Mouse (Mus musculus) G1E-ER4 (cell line): ENCODE data around the gene Trex1. TPM values are rescaled to one million over a fixed set of nuclear protein-coding genes. Genes with fewer than 3 reads are reported as not detected.

ENCODE experiments used
- GATA1 ChIP-seq: IDR thresholded peaks from one replicate; pipeline ENCODE4 v1.8.0; 2012; ENCODE audit warnings: low read length, inconsistent platforms
- polyA plus RNA-seq: library from polyadenylated mRNA; stranded (reverse); fragments of >175 nt; gene quantifications from 2 replicates; pipeline ENCODE4 v1.2.3, GENCODE M21; 2012

The Trex1 gene
- polyA plus RNA-seq, 1 experiment: 15.1 TPM

DNA sequence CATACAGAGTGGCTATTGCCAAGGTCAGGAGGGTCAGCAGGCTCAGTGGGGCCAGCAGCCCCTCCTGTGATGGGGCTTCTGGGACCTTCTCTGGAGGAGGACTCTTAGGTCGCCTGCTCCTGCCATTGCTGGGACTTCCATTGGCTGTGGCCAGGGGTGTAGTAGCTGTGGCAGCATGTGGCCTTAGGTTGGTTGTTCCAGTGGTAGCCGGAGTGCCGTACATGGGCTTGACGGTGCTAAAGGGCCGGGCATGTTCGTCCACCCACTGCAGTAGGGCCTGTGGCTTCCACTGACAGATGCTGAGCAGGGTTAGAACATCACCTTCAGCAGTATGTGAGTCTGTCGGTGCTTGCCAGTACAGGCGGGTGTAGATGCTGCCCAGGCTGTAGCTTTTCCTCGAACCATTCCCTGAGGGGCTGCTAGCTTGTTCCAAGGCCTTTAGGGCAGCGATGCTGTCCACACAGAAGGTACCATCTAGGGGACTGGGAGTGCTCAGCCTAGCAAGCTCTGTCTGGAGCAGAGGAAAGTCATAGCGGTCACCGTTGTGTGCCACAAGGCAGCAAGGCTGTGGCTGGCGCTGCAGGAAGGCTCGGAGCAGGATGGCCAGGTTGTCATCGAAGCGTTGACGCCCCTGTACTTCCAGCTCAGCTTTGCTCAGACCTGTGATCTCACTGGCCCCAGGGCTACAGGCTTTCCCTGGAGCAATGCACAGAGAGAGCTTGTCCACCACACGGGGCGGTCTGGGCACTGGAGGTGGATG lies 1.3 kb downstream of the Trex1 start:
- no peak for TF ChIP-seq GATA1

DNA sequence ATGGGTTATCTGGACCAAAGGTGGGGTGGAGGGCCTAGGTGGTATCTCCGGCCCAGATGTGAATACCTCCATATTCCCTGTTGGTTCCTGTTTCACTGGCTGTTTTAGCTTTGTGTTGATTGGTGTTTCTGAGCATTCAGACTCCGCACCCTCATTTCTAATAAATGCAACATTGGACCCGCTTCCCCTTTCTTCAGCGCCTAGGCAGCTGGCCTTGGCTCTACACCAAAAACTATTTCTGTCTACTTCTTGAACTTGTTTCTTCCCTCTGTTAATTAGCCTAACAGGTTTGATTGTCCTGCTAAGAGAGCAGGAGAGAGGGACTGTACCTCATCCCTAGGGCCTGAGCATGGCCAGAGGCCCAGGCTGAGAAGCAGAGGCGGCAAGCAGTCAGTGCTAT lies 2.0 kb downstream of the Trex1 start:
- TF ChIP-seq GATA1: no peak

DNA sequence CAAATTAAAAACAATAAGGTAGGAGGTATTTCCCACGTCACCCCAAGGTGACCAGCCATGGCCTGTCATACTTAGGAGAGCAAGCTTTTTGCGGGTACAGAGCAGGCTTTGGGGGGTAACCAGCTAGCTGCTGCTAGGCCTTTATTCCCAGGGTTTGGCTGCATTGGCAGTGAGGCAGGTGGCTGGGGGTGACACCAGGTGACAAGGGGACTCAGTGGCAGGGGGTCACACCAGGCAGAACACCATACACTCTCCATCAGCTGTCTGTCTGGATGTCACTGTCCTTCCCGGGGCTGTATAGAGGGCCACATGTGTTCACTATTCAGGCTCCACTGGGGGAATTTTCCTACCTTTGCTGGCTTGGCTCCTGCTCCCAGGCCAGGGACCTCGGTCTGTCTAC lies 2.6 kb downstream of the Trex1 start:
- TF ChIP-seq GATA1: no peak

DNA sequence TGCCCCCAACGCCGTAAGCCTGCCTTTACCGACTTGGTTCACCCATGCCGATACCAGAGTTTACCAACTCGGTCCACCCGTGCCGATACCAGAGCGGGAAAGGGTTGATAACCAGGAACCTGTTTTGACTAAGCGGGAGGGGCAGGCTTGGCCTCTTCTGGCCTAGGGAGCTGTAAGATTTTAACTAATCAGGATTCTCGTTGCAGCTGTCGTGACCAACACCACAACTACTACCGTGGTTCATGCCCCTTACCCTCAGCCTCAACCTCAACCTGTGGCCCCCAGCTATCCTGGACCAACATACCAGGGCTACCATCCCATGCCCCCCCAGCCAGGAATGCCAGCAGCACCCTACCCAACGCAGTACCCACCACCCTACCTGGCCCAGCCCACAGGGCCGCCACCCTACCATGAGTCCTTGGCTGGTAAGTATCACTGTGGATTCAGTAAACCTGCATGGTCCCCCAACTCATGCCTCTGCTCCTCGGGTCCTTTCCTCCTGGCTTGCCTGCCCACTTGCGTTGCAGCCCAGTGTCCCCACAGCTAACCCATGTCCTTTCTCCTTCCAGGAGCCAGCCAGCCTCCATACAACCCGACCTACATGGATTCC lies 3.3 kb downstream of the Trex1 start:
- TF ChIP-seq GATA1: no peak

DNA sequence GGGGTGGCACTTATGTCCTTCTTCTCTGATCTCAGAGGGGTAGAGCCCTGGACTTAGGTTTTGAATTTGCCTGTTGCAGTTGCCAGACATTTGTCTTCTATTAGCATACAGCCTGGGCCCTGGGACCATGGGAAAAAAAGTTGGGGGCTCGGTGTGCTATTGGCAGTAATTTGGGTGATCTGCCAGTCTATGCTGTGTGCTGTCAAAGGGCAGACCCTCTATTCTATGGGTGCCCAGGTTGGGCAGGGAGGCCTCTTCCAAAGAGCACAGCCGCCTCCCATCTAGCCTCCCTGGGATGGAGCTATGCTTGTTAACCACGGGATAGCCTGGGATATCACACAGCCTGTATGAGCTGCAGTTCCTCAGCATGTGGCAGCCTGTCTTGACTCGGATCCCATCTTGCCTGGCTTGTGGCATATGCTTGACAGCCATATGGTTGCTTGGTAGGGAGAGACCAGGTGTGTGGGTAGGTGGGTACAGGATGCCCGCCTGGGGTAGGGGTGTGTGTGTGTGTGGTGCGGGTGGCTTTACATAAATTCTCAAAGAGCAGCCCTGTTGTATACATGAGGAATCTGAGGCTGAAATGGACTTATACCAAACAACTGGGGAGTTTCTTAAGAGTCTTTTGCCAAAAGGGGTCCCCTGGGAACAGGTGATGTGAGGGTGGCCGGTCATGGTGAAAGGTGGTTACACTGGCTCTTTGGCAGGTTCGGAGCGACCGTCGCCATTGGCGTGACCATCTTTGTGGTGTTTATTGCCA lies 4.1 kb downstream of the Trex1 start:
- TF ChIP-seq GATA1: no peak

DNA sequence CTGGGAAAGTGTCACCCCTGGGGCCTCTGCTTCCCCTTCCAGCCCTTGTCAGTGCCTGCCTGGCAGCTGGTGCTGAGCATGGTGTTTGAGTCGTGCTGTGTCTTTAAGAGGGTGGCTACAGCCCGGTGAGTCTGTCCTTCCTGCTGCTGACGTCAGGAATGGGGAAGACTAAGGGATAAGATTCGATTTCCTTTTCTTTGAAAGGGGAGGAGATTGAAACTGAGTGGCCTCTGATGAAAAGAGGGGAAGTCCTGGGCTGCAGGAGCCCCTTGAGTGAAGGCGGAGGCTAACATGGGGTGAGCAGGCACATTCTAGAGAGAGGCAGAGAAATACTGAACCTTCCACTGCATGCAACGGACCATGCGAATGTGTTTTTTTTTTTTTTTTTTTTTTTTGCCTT lies 4.8 kb downstream of the Trex1 start:
- no peak for TF ChIP-seq GATA1

DNA sequence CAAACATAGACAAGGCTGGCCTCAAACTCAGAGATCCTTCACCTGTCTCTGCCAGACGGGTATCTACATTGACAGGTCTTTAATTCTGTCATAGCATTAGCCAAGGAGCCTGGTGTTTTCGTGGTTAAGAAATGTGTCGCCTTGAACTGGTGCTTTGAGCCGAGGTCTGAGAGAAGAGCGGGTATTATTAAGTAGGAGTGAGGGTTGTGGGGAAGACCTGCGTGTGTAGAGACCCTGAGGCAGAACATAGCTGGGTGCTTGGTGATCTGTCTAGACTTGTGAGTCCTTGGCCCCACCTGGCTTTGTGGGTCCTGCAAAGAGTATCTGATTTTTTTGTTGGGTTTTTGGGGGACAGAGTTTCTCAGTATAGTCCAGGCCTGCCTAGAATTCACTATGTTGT lies 5.7 kb downstream of the Trex1 start:
- no peak for TF ChIP-seq GATA1

DNA sequence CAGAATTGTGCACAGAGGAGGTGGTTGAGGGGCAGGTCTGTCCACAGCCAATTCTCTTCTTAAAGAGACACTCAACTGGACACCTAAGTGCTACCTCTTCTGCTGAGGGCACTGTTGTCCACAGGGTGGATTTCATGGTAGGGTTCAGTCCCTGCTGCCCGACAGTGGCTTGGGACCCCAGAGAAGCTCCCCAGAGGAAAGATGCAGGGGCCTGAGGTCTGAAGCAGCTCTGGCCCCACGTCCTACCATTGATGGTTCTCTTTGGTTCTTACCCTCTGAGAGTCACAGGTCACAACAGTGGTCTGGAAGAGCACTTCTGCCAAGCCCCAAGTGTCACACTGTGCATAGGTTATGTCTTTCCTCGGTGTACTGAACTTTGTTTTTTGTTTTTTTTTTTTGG lies 6.2 kb downstream of the Trex1 start:
- no peak for TF ChIP-seq GATA1

DNA sequence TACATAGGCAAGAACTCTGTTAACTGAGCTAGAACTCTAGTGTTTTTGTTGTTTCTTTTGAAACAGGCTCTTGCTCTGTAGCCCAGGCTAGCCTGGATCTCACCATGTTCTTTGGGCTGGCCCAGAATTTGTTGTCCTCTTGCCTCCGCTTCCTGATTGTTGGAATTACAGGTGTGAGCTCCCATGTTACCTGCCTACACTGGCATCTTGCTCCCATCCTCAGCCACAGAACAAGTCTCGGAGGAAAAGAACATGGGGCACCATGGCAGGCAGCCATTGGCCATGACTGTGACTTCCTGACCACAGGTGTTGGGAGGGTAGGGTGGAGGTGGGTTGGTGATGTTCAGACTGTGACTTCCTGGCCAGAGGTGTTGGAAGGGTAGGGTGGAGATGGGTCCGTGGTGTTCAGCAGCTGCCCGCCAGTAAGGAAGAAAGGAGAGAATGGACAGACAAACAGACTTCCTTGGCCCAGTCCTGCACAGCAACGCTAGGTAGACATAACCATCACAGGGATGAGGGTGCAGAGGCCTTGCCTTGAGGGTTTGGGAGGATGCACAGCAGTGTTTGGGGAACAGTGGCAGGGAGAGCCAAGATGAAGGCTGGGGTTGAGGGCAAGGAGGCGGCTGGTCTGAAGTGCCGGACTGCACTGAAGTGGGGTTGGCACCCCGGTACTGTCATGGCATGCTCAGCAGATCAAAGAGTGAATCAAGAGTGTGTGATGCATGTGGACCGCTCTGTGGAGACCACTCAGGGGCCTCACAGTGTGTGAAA lies 6.9 kb downstream of the Trex1 start:
- no peak for TF ChIP-seq GATA1

DNA sequence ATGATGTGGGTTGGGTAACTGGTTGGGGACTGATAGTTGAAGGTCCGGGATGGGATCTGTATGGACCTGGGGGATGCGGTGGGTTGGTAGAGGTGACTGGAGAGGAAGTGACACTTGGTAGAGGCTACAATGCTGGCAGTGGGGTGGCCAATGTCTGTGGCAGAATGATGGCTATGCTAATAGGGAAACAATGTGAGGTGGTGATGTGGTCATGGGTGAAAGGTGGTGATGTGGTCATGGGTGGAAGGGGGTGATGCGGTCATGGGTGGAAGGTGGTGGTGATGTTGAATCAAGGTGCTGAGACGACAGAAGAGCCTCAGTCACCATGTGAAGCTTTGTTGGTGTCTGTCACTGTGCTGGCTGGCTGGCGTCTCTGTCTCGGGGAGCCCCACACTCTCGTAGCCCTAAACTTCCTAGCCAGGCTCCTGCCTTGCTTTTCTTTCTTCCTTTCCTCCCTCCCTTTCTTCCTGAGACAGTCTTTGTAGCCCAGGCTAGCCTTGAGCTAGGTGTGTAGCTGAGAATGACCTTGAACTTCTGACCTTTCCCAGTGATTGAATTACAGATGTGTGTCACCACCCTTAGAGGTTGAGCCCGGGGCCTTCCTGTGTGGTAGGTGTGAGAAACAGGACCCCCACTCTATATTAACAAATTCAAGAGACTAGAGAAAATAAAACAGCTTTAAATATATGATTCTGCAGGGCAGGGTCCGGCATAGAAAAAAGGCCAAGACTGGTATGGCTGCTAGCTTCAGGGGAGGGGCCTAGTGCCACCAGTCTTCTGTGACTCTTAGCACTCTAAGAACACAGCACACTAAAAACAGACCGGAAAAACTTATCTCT lies 7.7 kb downstream of the Trex1 start:
- TF ChIP-seq GATA1: no peak

DNA sequence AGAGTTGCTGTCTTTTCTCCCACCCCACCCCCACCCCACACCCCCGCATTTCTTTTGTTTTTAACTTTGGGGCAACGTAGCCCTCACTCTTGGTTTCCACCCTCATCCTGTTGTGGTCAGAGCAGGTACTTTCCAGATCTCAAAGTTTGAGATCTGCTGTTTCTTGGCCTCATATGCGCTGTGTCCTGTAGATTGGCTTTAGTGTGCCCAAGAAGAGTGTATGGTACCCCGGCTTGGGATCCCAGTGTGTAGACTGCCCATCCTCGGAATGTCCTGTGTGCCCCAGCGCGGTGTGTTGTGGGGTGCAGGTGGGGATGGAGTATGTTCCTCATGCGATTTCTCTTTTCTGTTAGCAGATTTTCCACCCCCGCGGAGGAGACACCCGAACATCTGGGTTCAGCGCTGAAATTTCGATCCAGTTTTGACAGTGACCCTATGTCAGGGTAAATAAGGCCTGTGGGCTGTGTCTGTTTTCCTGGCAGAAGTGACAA lies 8.5 kb downstream of the Trex1 start:
- no peak for TF ChIP-seq GATA1

DNA sequence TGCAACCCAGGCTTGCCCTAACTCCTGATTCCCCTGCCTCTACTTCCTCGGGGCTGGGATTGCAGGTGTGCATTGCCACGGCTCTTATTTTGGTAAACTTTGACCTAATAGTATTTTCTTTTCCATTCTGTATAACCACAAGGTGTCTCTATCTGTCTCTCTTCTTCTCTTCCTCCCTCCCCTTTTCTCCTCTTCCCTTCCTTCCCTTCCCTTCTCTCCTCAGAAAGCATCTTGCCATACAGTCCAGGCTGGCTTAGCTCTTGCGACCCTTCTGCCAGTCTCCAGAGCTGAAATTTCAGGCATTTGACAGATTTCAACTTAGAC lies 8.9 kb downstream of the Trex1 start:
- TF ChIP-seq GATA1: no peak

DNA sequence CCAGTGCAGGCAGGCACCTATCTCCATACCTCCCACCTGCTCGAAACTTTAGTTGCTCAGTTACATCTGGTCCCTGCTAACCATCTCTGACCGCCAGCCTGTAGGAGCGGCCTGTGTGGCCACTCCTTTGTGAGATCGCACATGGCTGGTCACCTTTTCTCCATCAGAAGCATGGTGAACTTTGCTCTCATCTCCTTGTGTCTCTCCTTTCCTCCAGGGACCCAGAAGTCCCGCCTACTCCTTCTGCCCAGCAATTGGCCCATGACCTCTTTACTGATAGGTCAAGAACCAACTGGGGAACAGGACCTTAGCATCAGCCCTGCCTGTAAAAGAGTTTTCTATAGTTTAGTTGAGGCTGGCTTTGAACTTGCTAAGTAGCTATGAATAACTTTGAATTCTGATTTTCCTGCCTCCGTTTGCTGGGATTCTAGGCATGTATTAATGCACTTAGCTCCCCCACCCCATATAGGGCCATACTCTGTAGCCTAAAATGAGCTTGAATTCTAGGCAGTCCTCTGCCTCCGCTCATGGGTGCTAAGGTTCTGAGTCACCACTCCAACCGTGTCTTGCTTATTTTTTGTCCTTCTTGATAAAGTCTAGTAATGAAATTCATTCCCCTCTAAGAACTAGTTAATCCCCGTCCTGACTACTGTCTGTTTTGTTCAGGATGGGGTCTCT lies 9.4 kb downstream of the Trex1 start:
- no peak for TF ChIP-seq GATA1

DNA sequence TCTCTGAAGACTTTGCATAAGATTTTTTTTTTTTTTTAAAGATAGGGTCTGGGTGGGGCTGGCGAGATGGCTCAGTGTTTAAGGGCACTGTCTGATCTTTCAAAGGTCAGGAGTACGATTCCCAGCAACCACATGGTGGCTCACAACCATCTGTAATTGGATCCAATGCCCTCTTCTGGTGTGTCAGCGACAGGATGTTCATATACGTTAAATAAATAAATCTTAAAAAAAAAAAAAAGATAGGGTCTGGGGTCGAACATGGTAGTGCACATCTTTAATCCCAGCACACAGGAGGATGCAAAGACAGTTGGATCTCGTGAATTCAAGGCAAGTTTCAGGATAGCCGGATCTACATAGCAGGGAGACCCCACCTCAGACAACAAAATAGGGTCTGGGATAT lies 10.2 kb downstream of the Trex1 start:
- TF ChIP-seq GATA1: no peak
